Mouse (Mus musculus) frontal cortex, adult 2 months (tissue): Measurements from ENCODE around the gene Olfr247. TPM values are rescaled to one million over a fixed set of nuclear protein-coding genes. Genes with fewer than 3 reads are reported as not detected.
"Not testable (repeated sequence)": the region's sequence is repeated elsewhere in the genome, so short reads cannot be mapped to it uniquely, and the experiment has no call there.

ENCODE experiments used
- DNase-seq, 2 experiments: peaks; one replicate each; pipeline ENCODE4 v3.0.0; 2022; ENCODE audit warnings: low spot score in 1 of 2; ENCODE audit errors: extremely low spot score in 1 of 2
- polyA plus RNA-seq: library from polyadenylated mRNA; depleted of rRNA; stranded (reverse); fragments of >200 nt; gene quantifications from 2 replicates; pipeline ENCODE4 v1.2.3, GENCODE M21; 2012; rRNA removed

Gene Olfr247
- not detected in 2 replicates for polyA plus RNA-seq

DNA sequence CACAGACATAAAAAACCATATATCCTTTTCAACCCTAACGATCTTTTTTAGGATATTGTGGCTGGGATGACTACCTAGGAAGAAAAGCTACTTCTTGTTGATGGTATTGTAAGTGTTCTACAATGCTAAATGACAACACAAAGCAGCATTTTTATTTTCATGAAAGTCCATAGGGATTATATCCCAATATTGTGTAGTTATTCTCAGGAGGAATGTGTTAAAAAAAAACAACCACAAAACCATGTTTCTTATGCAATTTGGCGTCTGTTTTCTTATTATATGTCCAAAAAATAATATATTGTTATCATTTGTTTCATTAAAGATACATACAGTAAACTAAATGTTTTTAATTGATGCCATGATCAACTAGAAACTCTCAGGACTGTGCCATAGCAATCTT is at the start of gene Olfr247:
TSS of gene Olfr247 (minus strand) at position 101 of the 400 bp plus-strand sequence.
- not testable (repeated sequence) for DNase-seq

DNA sequence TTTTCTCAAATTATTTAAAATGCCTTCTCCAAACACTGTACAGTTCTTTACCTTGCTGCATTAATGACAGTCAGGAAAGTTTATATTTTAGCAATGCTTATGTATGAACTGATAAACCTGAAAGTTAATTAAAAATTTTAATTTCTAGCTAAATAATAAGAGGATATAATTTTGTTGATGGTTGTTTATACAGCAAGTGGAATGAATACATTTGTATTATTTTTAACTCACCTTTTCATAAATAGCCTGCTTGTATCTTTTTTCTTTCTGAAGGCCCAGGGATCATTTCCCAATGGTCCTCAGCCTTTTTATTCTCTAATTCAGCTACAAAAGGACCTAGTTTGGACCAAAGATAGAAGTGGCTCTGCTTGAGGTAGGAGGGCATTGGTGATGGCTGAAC is 36.4 kb upstream of the Olfr247 start, which contains the start of gene Olfr820:
TSS of gene Olfr820 (plus strand) at position 301 of the 400 bp plus-strand sequence.
- DNase-seq, result no peak

DNA sequence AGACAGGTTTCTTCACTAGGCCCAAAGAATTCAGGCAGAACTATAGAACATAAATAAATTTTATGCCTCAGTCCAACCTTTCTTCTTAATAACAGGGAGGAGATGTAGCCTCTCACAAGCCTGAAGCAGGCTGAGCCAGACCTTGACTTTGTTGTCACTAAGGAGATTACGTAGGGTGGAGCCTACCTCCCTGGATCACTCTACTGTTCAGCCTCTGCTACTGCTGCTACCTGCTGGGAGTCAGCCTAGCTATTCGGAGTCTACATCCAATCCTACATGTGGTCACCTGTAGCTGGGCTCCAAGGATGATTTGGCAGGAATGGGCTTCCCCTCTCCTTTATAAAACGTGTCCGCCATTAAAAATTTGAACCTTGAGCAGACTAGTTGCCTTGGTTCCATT is 29.4 kb upstream of the Olfr247 start:
- not testable (repeated sequence) for DNase-seq

DNA sequence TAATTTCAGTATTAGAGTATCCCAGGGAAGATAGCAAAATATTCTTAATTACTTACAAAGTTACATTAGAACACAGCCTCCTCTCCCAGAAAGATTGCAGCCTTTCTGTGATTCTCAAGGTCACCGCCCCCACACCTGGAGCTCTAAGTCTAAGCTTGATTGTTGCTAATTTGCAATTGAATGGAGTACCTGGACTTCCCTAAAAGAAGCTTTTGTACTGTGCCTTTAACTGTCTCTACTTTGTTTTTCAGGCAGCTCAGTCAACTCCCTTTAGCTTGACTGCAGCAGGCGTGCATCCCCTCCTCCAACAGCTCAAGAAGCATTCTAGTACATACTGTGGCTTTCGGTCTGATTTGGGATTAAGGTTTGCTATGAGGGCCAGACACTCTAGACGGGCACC is 28.2 kb upstream of the Olfr247 start:
- DNase-seq, result not testable (repeated sequence)

DNA sequence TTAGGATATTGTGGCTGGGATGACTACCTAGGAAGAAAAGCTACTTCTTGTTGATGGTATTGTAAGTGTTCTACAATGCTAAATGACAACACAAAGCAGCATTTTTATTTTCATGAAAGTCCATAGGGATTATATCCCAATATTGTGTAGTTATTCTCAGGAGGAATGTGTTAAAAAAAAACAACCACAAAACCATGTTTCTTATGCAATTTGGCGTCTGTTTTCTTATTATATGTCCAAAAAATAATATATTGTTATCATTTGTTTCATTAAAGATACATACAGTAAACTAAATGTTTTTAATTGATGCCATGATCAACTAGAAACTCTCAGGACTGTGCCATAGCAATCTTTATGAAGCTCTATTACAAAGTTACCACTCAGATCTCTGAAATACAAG is 9.0 kb upstream of the Olfr247 start, which contains the start of gene Gm10310:
TSS of gene Gm10310 (minus strand) at position 101 of the 400 bp plus-strand sequence.
- DNase-seq, result not testable (repeated sequence)

DNA sequence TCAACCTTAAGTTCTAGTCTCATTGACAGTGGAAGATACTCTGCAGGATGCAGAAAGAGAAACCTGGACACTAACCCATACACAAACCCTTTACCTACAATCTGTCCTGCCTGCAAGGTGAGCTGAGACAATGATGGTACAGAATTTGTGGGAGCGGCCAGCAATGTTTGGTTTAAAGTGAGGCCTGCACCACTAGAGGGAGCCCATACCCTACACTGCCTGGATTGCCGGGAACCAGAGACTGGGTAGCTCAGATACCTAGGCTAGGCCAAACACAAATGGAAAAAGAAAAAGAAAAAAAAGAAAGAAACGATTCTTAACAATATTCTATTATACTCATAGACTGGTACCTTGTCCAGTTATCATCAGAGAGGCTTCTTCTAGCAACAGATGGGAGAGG is 5.9 kb upstream of the Olfr247 start:
- not testable (repeated sequence) for DNase-seq

DNA sequence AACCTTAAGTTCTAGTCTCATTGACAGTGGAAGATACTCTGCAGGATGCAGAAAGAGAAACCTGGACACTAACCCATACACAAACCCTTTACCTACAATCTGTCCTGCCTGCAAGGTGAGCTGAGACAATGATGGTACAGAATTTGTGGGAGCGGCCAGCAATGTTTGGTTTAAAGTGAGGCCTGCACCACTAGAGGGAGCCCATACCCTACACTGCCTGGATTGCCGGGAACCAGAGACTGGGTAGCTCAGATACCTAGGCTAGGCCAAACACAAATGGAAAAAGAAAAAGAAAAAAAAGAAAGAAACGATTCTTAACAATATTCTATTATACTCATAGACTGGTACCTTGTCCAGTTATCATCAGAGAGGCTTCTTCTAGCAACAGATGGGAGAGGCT is 2.9 kb downstream of the Olfr247 start:
- not testable (repeated sequence) for DNase-seq

DNA sequence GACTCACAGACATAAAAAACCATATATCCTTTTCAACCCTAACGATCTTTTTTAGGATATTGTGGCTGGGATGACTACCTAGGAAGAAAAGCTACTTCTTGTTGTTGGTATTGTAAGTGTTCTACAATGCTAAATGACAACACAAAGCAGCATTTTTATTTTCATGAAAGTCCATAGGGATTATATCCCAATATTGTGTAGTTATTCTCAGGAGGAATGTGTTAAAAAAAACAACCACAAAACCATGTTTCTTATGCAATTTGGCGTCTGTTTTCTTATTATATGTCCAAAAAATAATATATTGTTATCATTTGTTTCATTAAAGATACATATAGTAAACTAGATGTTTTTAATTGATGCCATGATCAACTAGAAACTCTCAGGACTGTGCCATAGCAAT is 8.8 kb downstream of the Olfr247 start, which contains the start of gene Olfr819:
TSS of gene Olfr819 (minus strand) at position 101 of the 400 bp plus-strand sequence.
- not testable (repeated sequence) for DNase-seq

DNA sequence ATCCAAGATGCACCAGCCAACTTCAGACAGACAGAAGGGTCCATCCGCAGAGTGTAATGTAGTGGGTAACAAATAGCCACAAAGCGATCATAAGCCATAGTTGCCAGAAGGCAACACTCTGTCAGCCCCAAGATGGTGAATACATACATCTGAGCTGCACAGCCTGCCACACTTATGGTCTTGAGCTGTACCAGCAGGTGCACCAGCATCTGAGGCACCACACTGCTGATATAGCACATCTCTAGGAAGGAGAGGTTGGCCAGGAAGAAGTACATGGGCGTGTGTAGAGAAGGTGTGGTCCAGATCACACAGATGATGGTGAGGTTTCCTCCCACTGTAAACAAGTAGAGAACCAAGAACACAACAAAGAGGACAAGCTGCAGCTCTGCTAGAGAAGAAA is 9.7 kb downstream of the Olfr247 start:
- not testable (repeated sequence) for DNase-seq

DNA sequence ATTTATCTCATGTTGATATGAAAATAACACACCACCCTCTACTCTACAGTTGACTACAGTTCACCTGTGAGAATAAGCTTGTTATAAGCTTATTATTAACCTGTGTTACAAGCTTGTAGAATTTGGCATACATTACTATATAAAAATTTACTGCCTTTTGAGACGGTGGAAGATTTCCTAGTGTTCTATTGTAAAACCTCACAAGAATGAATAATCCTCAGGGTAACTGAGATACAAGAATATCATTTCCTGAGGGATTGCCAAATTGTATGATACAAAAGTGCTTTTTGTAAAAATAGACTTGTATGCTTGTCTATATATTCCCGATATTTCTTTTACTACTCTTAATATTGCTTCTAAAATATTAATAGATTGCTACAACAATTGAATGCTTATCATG is 26.9 kb downstream of the Olfr247 start, which contains the start of gene Olfr818:
TSS of gene Olfr818 (minus strand) at position 101 of the 400 bp plus-strand sequence.
- DNase-seq, result no peak

Other genes starting within 250 kb of the Olfr247 start
- not detected in 2 replicates for gene Olfr805, start 246.8 kb downstream of the Olfr247 start, polyA plus RNA-seq
- gene Olfr806, start 234.2 kb downstream of the Olfr247 start, polyA plus RNA-seq, result not detected in 2 replicates
- not detected in 2 replicates for gene Olfr807, start 218.3 kb downstream of the Olfr247 start, polyA plus RNA-seq
- gene Olfr808, start 210.7 kb downstream of the Olfr247 start, polyA plus RNA-seq, result not detected in 2 replicates
- not detected in 2 replicates for gene Olfr809, start 201.5 kb downstream of the Olfr247 start, polyA plus RNA-seq
- gene Olfr810, start 181.2 kb downstream of the Olfr247 start, polyA plus RNA-seq, result not detected in 2 replicates
- not detected in 2 replicates for gene Olfr811, start 171.7 kb downstream of the Olfr247 start, polyA plus RNA-seq
- not detected in 2 replicates for gene Olfr812, start 130.0 kb downstream of the Olfr247 start, polyA plus RNA-seq
- not detected in 2 replicates for gene Olfr813, start 120.8 kb downstream of the Olfr247 start, polyA plus RNA-seq
- not detected in 2 replicates for gene Olfr814, start 96.3 kb downstream of the Olfr247 start, polyA plus RNA-seq
- not detected in 2 replicates for gene Olfr815, start 70.3 kb downstream of the Olfr247 start, polyA plus RNA-seq
- not detected in 2 replicates for gene Olfr816, start 60.5 kb downstream of the Olfr247 start, polyA plus RNA-seq
- not detected in 2 replicates for gene Olfr818, start 27.0 kb downstream of the Olfr247 start, polyA plus RNA-seq
- gene Olfr819, start 8.9 kb downstream of the Olfr247 start, polyA plus RNA-seq, result not detected in 2 replicates
- gene Gm10310, start 8.9 kb upstream of the Olfr247 start, polyA plus RNA-seq, result not detected in 2 replicates
- not detected in 2 replicates for gene Olfr820, start 36.5 kb upstream of the Olfr247 start, polyA plus RNA-seq
- not detected in 2 replicates for gene Olfr821, start 54.2 kb upstream of the Olfr247 start, polyA plus RNA-seq
- not detected in 2 replicates for gene Olfr822, start 95.1 kb upstream of the Olfr247 start, polyA plus RNA-seq
- gene Olfr823, start 139.2 kb upstream of the Olfr247 start, polyA plus RNA-seq, result not detected in 2 replicates
- gene Olfr824, start 153.9 kb upstream of the Olfr247 start, polyA plus RNA-seq, result not detected in 2 replicates
- not detected in 2 replicates for gene Olfr825, start 190.6 kb upstream of the Olfr247 start, polyA plus RNA-seq
- gene Olfr826, start 208.0 kb upstream of the Olfr247 start, polyA plus RNA-seq, result not detected in 2 replicates
- gene Olfr827, start 238.3 kb upstream of the Olfr247 start, polyA plus RNA-seq, result not detected in 2 replicates